Mouse (Mus musculus) forebrain, embryonic 10.5 days (tissue): ENCODE data around the gene Ncs1. TPM values are rescaled to one million over a fixed set of nuclear protein-coding genes. Genes with fewer than 3 reads are reported as not detected.
A peak's percentile ranks its signal among the peaks of the same experiment; 100 is the strongest.

ENCODE experiments used
- DNase-seq: peaks from one replicate; pipeline ENCODE4 v3.0.0-alpha.2; 2017; ENCODE audit warnings: low spot score; ENCODE audit errors: extremely low spot score
- H3K27ac ChIP-seq: fragments of 300-500 bp; sonication (generic); 2 replicates; pipeline ENCODE4 v1.5.1; 2016; ENCODE audit warnings: mild to moderate bottlenecking
- H3K27me3 ChIP-seq: fragments of 300-500 bp; sonication (generic); 2 replicates; pipeline ENCODE4 v1.6.1; 2016; ENCODE audit warnings: mild to moderate bottlenecking; ENCODE audit not compliant: poor library complexity, severe bottlenecking
- H3K36me3 ChIP-seq: fragments of 300-500 bp; sonication (generic); replicated peaks from 2 replicates; pipeline ENCODE4 v1.6.1; 2016; ENCODE audit warnings: mild to moderate bottlenecking, moderate library complexity
- H3K4me1 ChIP-seq: fragments of 300-500 bp; sonication (generic); 2 replicates; pipeline ENCODE4 v1.6.1; 2016
- H3K4me3 ChIP-seq: fragments of 300-500 bp; sonication (generic); 2 replicates; pipeline ENCODE4 v1.5.1; 2016; ENCODE audit warnings: mild to moderate bottlenecking, moderate library complexity
- H3K9me3 ChIP-seq: fragments of 300-500 bp; sonication (generic); 2 replicates; pipeline ENCODE4 v1.6.1; 2016; ENCODE audit warnings: mild to moderate bottlenecking, moderate library complexity
- WGBS: fragments of 180-500 bp; shearing (Covaris S2); methylation state at CpG from one replicate; pipeline ENCODE4 v1.1.7; 2016; 5-methylcytosine and 5-hydroxymethylcytosine counted together
- polyA plus RNA-seq: library from polyadenylated mRNA; unstranded; fragments of >200 nt; fragmentation: Nextera tagmentation; extraction: Ambion mirVana; gene quantifications from 2 replicates; pipeline ENCODE4 v1.2.1, GENCODE M21; 2016

The Ncs1 gene
- polyA plus RNA-seq, 1 experiment from 2014 or later = 43.3 TPM

GRCm38 (mm10) chr2:31269188-31269587, 23.6 kb downstream of the Ncs1 start:
- no peak for DNase-seq
- WGBS = 92% methylated on average over 6 of the region's 6 CpGs
- Histone ChIP-seq H3K9me3 (no peaks in the 10 kb centered on the region), H3K36me3 (peaks cover 31% of the 10 kb centered on the region), H3K4me3 (no peak overlapping the region), H3K27ac (0 out of 2 replicates have a peak overlapping the region, but pooled peaks have one; percentile 80), H3K27me3 (no peaks in the 10 kb centered on the region), H3K4me1 (peaks cover 58% of the 10 kb centered on the region)

DNA sequence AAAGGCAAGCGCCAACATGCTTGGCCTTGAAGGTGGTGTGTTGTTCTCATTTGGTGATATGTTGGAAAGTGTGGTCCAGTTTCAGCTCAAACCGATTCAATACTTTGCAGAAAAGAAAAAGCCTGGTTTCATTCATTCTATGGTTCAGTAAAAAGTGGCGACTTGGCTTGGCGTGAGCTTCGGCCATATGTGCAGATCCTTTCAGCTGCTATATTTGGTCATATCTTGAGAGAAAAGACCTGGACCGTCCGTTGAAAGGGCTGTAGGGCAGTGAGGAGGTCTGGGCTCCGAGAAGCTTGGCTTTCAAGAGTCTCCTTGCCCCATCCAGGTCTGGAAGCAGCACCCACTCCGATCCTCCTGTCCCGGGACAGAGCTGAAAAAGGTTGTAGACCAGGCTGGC, 24.2 kb downstream of the Ncs1 start:
- Histone ChIP-seq H3K4me3 (no peak overlapping the region), H3K9me3 (no peaks in the 10 kb centered on the region), H3K36me3 (peaks cover 31% of the 10 kb centered on the region), H3K4me1 (peaks cover 55% of the 10 kb centered on the region), H3K27ac (no peak overlapping the region), H3K27me3 (no peaks in the 10 kb centered on the region)
- WGBS = 96% methylated on average over 10 of the region's 10 CpGs
- no peak for DNase-seq

DNA sequence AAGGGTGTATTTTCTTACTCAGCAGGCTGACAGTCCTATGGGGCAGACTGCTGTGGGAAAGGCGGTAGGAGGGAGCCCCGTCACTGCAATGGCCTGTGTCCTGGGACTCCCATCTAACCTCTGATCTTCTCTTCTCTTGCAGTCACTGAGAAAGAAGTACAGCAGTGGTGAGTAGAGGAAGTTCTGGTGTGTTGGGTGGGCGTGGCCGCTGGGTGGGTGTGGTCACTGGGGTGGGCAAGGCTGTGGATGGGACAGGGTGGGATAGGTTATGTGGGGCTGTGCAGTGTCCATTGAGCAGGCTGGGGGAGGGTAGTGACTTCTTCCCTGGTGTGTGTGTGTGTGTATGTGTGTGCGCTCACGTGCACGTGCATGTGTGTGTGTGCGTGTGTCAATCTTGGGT, 24.8 kb downstream of the Ncs1 start:
- Histone ChIP-seq H3K27me3 (no peaks in the 10 kb centered on the region), H3K9me3 (no peaks in the 10 kb centered on the region), H3K27ac (no peak overlapping the region), H3K36me3 (peaks cover 37% of the 10 kb centered on the region), H3K4me1 (peaks cover 49% of the 10 kb centered on the region), H3K4me3 (no peak overlapping the region)
- 93% methylated on average over 8 of the region's 8 CpGs for WGBS
- no peak for DNase-seq

DNA sequence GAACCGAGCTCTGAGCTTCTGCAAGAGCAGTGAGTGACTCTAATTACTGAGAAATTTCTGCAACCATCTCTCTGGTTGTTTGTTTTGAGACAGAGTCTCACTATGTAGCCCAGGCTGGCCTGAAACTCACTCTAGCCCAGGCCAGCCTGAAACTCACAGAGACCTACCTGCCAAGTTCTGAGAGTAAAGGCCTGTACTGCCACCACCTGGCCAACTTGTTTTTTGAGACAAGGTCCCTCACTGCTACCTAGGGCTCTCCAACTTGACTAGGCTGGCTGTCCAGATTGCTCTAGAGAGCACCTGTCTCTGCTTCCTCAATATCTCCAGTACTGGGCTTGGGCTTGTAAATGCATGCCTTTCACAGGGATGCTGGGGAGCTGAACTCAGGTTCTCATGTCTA, 25.4 kb downstream of the Ncs1 start:
- Histone ChIP-seq H3K9me3 (no peaks in the 10 kb centered on the region), H3K27me3 (no peaks in the 10 kb centered on the region), H3K36me3 (peaks cover 40% of the 10 kb centered on the region), H3K27ac (no peak overlapping the region), H3K4me3 (no peak overlapping the region), H3K4me1 (peaks cover 43% of the 10 kb centered on the region)
- no peak for DNase-seq
- WGBS = 91% methylated on average over 1 of the region's 1 CpGs

GRCm38 (mm10) chr2:31274993-31275392, 29.4 kb downstream of the Ncs1 start:
- H3K27me3 ChIP-seq = no peaks in the 10 kb centered on the region
- H3K9me3 ChIP-seq = no peaks in the 10 kb centered on the region
- WGBS = 97% methylated on average over 6 of the region's 6 CpGs
- no peak for DNase-seq
- no peak overlapping the region for H3K27ac ChIP-seq
- H3K36me3 ChIP-seq = peaks cover 46% of the 10 kb centered on the region
- peaks cover 12% of the 10 kb centered on the region for H3K4me1 ChIP-seq
- H3K4me3 ChIP-seq = no peak overlapping the region

DNA sequence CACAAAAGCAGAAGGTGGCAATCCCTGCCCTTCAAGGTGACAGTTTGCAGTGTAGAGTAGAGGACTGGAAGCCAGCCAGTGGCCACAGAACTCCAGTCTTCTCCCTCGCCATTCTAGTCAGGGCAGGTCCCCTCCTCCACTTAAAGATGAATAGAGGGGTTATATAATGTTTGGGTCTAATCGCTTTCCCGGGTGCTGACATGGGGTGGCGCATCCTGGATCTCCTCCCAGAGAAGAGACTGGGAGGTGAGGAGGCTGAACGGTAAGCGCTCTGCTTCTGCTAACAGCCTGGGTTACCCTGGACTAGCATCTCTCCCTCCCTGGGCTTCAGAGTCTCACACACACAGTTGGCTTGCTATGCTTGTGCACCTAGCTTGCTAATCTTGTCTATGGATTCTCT, 32.2 kb downstream of the Ncs1 start:
- no peaks in the 10 kb centered on the region for H3K27me3 ChIP-seq
- H3K9me3 ChIP-seq = no peaks in the 10 kb centered on the region
- no peak for DNase-seq
- peaks cover 12% of the 10 kb centered on the region for H3K4me1 ChIP-seq
- no peak overlapping the region for H3K27ac ChIP-seq
- 84% methylated on average over 6 of the region's 6 CpGs for WGBS
- H3K4me3 ChIP-seq = no peak overlapping the region
- peaks cover 53% of the 10 kb centered on the region for H3K36me3 ChIP-seq

GRCm38 (mm10) chr2:31278483-31278882, 32.9 kb downstream of the Ncs1 start:
- 85% methylated on average over 5 of the region's 5 CpGs for WGBS
- Histone ChIP-seq H3K27me3 (no peaks in the 10 kb centered on the region), H3K27ac (no peak overlapping the region), H3K4me1 (peaks cover 11% of the 10 kb centered on the region), H3K36me3 (peaks cover 60% of the 10 kb centered on the region), H3K9me3 (no peaks in the 10 kb centered on the region), H3K4me3 (no peak overlapping the region)
- DNase-seq = no peak

DNA sequence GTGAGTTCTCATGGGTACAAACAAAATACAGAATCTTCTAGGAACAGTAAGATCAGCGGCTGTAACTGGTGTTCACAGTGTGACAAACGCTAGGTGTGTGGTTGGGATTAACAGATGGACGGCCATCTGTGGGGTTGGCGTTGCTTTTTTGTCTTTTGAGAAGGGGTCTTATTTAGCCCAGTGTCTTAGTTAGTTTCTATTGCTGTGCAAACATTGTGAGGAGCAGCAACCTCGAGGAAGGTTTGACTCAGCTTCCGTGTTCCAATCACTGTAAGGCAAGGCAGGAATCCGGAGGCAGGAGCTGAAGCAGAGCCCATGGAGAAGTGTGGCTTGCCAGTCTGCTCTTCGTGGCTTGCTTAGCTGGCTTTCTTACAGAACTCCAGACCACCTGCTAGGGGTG, 35.5 kb downstream of the Ncs1 start:
- Histone ChIP-seq H3K9me3 (no peaks in the 10 kb centered on the region), H3K4me3 (no peak overlapping the region), H3K36me3 (peaks cover 74% of the 10 kb centered on the region), H3K27ac (no peak overlapping the region), H3K4me1 (no peaks in the 10 kb centered on the region), H3K27me3 (no peaks in the 10 kb centered on the region)
- DNase-seq = no peak
- 89% methylated on average over 8 of the region's 8 CpGs for WGBS

DNA sequence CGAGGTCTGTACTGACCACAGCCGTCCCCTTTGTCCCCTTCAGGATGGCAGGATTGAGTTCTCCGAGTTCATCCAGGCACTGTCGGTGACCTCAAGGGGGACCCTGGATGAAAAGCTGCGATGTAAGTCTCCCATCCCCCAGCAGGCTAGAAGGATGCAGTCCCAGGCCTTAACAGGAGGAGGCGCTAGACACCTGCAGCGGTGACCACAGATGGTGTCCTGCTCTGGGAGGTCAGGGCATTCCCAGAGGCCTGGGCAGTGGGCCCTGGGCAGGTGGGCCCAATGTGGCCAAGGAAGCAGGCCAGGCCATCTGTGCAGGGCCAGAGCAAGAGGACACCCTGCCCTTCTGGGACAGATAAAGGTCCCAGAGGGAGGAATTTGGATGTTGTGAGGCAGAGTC, 36.6 kb downstream of the Ncs1 start:
- no peaks in the 10 kb centered on the region for H3K4me1 ChIP-seq
- H3K27me3 ChIP-seq = no peaks in the 10 kb centered on the region
- peaks cover 74% of the 10 kb centered on the region for H3K36me3 ChIP-seq
- DNase-seq = no peak
- 41% methylated on average over 7 of the region's 7 CpGs for WGBS
- no peaks in the 10 kb centered on the region for H3K9me3 ChIP-seq
- no peak overlapping the region for H3K4me3 ChIP-seq
- H3K27ac ChIP-seq = no peak overlapping the region

- DNase-seq = no peak
- Histone ChIP-seq H3K4me3 (no peak overlapping the region), H3K27me3 (no peaks in the 10 kb centered on the region), H3K4me1 (no peaks in the 10 kb centered on the region), H3K36me3 (peaks cover 76% of the 10 kb centered on the region), H3K9me3 (no peaks in the 10 kb centered on the region), H3K27ac (no peak overlapping the region)
- WGBS = 94% methylated on average over 12 of the region's 12 CpGs
These were observed 37.3 kb downstream of the Ncs1 start for GRCm38 (mm10) chr2:31282880-31283279.

- WGBS = 95% methylated on average over 5 of the region's 5 CpGs
- Histone ChIP-seq H3K27me3 (no peaks in the 10 kb centered on the region), H3K9me3 (no peaks in the 10 kb centered on the region), H3K4me1 (no peaks in the 10 kb centered on the region), H3K4me3 (no peak overlapping the region), H3K36me3 (peaks cover 93% of the 10 kb centered on the region), H3K27ac (no peak overlapping the region)
- DNase-seq = no peak
These were observed 38.9 kb downstream of the Ncs1 start for GRCm38 (mm10) chr2:31284531-31284930.

GRCm38 (mm10) chr2:31291421-31291820, 45.8 kb downstream of the Ncs1 start:
- H3K36me3 ChIP-seq = peaks cover 69% of the 10 kb centered on the region
- 7% methylated on average over 6 of the region's 6 CpGs for WGBS

DNA sequence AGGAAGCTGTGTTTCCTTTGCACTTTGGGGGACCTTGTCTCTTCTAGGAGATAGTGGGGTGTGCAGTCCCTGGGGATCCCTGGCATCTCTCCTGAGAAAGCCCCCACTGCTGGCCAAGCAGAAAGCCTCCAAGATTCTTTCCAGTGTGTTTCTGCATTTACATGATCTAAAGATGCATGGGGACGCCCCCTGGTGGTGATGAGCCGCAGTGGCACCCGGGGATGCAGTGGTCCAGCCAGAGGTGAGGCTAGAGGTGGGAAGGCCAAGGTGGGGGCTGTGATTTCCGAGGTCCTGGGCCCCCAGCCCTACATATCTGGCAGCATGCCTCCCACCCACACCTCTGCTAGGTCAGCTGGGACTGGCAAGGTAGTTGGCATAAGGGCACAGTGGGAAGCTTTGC, 49.4 kb downstream of the Ncs1 start:
- DNase-seq = peak; percentile 80
- H3K36me3 ChIP-seq = peaks cover 33% of the 10 kb centered on the region
- WGBS = 1% methylated on average over 4 of the region's 4 CpGs
- H3K4me1 ChIP-seq = peaks cover 16% of the 10 kb centered on the region
- H3K27ac ChIP-seq = no peak overlapping the region
- H3K9me3 ChIP-seq = no peaks in the 10 kb centered on the region
- no peaks in the 10 kb centered on the region for H3K27me3 ChIP-seq
- no peak overlapping the region for H3K4me3 ChIP-seq

More at GRCm38 (mm10) chr2:31291421-31291820, 45.8 kb downstream of the Ncs1 start:
- Histone ChIP-seq H3K27ac (no peak overlapping the region), H3K4me3 (no peak overlapping the region), H3K4me1 (no peaks in the 10 kb centered on the region; the same call in 1 of the 2 replicates), H3K27me3 (no peaks in the 10 kb centered on the region), H3K9me3 (no peaks in the 10 kb centered on the region)
- DNase-seq = peak; percentile 71

DNA sequence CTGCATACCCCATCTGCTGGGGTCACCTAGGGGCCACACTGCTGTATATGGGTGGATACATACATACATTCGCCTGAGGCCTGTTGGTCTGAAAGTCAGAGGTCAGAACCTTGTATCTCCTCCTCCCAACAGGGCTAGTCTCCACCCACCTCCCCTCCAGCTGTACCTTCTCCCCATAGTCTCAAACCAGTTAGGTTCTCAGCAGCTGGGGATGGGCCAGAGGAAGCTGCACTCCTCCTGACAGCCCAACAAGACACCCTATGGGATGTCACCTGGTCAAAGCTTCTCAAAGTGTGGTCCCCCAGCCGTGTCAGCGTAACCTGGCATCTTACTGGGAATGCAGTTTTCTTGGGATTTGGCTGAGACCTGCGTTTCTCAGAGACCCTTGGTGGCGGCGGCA, 50.8 kb downstream of the Ncs1 start:
- WGBS = 80% methylated on average over 6 of the region's 6 CpGs
- Histone ChIP-seq H3K36me3 (peaks cover 27% of the 10 kb centered on the region), H3K4me1 (peaks cover 16% of the 10 kb centered on the region), H3K27me3 (no peaks in the 10 kb centered on the region), H3K27ac (no peak overlapping the region), H3K4me3 (no peak overlapping the region), H3K9me3 (no peaks in the 10 kb centered on the region)
- DNase-seq = no peak
